Mouse (Mus musculus): ENCODE results near the gene Ddx4. TPM values are rescaled to one million over a fixed set of nuclear protein-coding genes. Genes with fewer than 3 reads are reported as not detected.

Gene Ddx4
- polyA plus RNA-seq, 1 experiment from 2014 or later: 0.14 TPM

GRCm38 (mm10) chr13:112645529-112646186 is 6.6 kb downstream of the Ddx4 start:
- Histone ChIP-seq H3K36me3 (ENCODE audit: control insufficient read depth, insufficient read depth) (no peaks in the 10 kb centered on the region), H3K4me2 (ENCODE audit: low read depth, low read length) (no peak overlapping the region), H3K27me3 (ENCODE audit: control insufficient read depth, insufficient read depth, low read depth, low read length) (no peaks in the 10 kb centered on the region), H3K27ac (ENCODE audit: low read length) (peak overlapping the region; percentile 6; the same call in 1 of the 2 replicates), H3K9ac (ENCODE audit: low read depth, low read length) (no peak overlapping the region), H3K4me1 (ENCODE audit: control insufficient read depth, low read depth, low read length) (peaks cover 11% of the 10 kb centered on the region), H3K9me3 (replicated peaks; ENCODE audit: control insufficient read depth, low read length) (no peaks in the 10 kb centered on the region), H3K4me3 (ENCODE audit: low read depth, low read length) (no peak overlapping the region)
- ATAC-seq (ENCODE audit: low read depth): peak; percentile 95
- WGBS (ENCODE audit: insufficient replicate concordance): 76% methylated on average over 1 of the region's 1 CpGs

GRCm38 (mm10) chr13:112644996-112645395 is 7.3 kb downstream of the Ddx4 start:
- no peaks in the 10 kb centered on the region for H3K9me3 ChIP-seq (replicated peaks; ENCODE audit: control insufficient read depth, low read length)
- peaks cover 11% of the 10 kb centered on the region for H3K4me1 ChIP-seq (ENCODE audit: control insufficient read depth, low read depth, low read length)
- no peak overlapping the region for H3K4me3 ChIP-seq (ENCODE audit: low read depth, low read length)
- no peak overlapping the region for H3K9ac ChIP-seq (ENCODE audit: low read depth, low read length)
- H3K4me2 ChIP-seq (ENCODE audit: low read depth, low read length): no peak overlapping the region
- ATAC-seq (ENCODE audit: low read depth): no peak
- WGBS (ENCODE audit: insufficient replicate concordance): 61% methylated on average over 3 of the region's 3 CpGs
- H3K27me3 ChIP-seq (ENCODE audit: control insufficient read depth, insufficient read depth, low read depth, low read length): no peaks in the 10 kb centered on the region
- no peaks in the 10 kb centered on the region for H3K36me3 ChIP-seq (ENCODE audit: control insufficient read depth, insufficient read depth)
- H3K27ac ChIP-seq (ENCODE audit: low read length): 0 out of 2 replicates have a peak overlapping the region, but pooled peaks have one; percentile 23

- Histone ChIP-seq H3K4me1 (ENCODE audit: control insufficient read depth, low read depth, low read length) (peaks cover 15% of the 10 kb centered on the region), H3K9ac (ENCODE audit: low read depth, low read length) (no peak overlapping the region), H3K27me3 (ENCODE audit: control insufficient read depth, insufficient read depth, low read depth, low read length) (no peaks in the 10 kb centered on the region), H3K4me2 (ENCODE audit: low read depth, low read length) (no peak overlapping the region), H3K36me3 (ENCODE audit: control insufficient read depth, insufficient read depth) (no peaks in the 10 kb centered on the region), H3K27ac (ENCODE audit: low read length) (no peak overlapping the region), H3K9me3 (replicated peaks; ENCODE audit: control insufficient read depth, low read length) (no peaks in the 10 kb centered on the region), H3K4me3 (ENCODE audit: low read depth, low read length) (no peak overlapping the region)
- 71% methylated on average over 3 of the region's 3 CpGs for WGBS (ENCODE audit: insufficient replicate concordance)
- ATAC-seq (ENCODE audit: low read depth): no peak
Observed at GRCm38 (mm10) chr13:112642897-112643296, 9.4 kb downstream of the Ddx4 start.

- Histone ChIP-seq H3K4me3 (ENCODE audit: low read depth, low read length) (no peak overlapping the region), H3K9ac (ENCODE audit: low read depth, low read length) (no peak overlapping the region), H3K36me3 (ENCODE audit: control insufficient read depth, insufficient read depth) (no peaks in the 10 kb centered on the region), H3K27me3 (ENCODE audit: control insufficient read depth, insufficient read depth, low read depth, low read length) (no peaks in the 10 kb centered on the region), H3K4me2 (ENCODE audit: low read depth, low read length) (no peak overlapping the region), H3K27ac (ENCODE audit: low read length) (no peak overlapping the region), H3K9me3 (replicated peaks; ENCODE audit: control insufficient read depth, low read length) (no peaks in the 10 kb centered on the region), H3K4me1 (ENCODE audit: control insufficient read depth, low read depth, low read length) (peaks cover 14% of the 10 kb centered on the region)
- peak; percentile 33; the same call in 1 of the 2 replicates for ATAC-seq (ENCODE audit: low read depth)
- WGBS (ENCODE audit: insufficient replicate concordance): 46% methylated on average over 4 of the region's 4 CpGs
Observed at GRCm38 (mm10) chr13:112639111-112639510, 13.2 kb downstream of the Ddx4 start.

- peaks cover 14% of the 10 kb centered on the region for H3K4me1 ChIP-seq (ENCODE audit: control insufficient read depth, low read depth, low read length)
- WGBS (ENCODE audit: insufficient replicate concordance): 29% methylated on average over 3 of the region's 3 CpGs
- H3K27me3 ChIP-seq (ENCODE audit: control insufficient read depth, insufficient read depth, low read depth, low read length): no peaks in the 10 kb centered on the region
- H3K27ac ChIP-seq (ENCODE audit: low read length): no peak overlapping the region
- ATAC-seq (ENCODE audit: low read depth): peak; percentile 60
- H3K4me2 ChIP-seq (ENCODE audit: low read depth, low read length): no peak overlapping the region
- no peak overlapping the region for H3K4me3 ChIP-seq (ENCODE audit: low read depth, low read length)
- H3K36me3 ChIP-seq (ENCODE audit: control insufficient read depth, insufficient read depth): no peaks in the 10 kb centered on the region
- no peak overlapping the region for H3K9ac ChIP-seq (ENCODE audit: low read depth, low read length)
- no peaks in the 10 kb centered on the region for H3K9me3 ChIP-seq (replicated peaks; ENCODE audit: control insufficient read depth, low read length)
Observed at GRCm38 (mm10) chr13:112636498-112636897, 15.8 kb downstream of the Ddx4 start.

GRCm38 (mm10) chr13:112635174-112635837 is 17.0 kb downstream of the Ddx4 start:
- Histone ChIP-seq H3K4me2 (ENCODE audit: low read depth, low read length) (peak overlapping the region; percentile 28), H3K36me3 (ENCODE audit: control insufficient read depth, insufficient read depth) (no peaks in the 10 kb centered on the region), H3K27ac (ENCODE audit: low read length) (no peak overlapping the region), H3K4me1 (ENCODE audit: control insufficient read depth, low read depth, low read length) (peaks cover 14% of the 10 kb centered on the region), H3K9me3 (replicated peaks; ENCODE audit: control insufficient read depth, low read length) (no peaks in the 10 kb centered on the region), H3K27me3 (ENCODE audit: control insufficient read depth, insufficient read depth, low read depth, low read length) (no peaks in the 10 kb centered on the region), H3K4me3 (ENCODE audit: low read depth, low read length) (no peak overlapping the region), H3K9ac (ENCODE audit: low read depth, low read length) (no peak overlapping the region)
- no peak; the same call in 1 of the 2 replicates for ATAC-seq (ENCODE audit: low read depth)
- WGBS (ENCODE audit: insufficient replicate concordance): 25% methylated on average over 7 of the region's 7 CpGs

GRCm38 (mm10) chr13:112625566-112625965 is 26.7 kb downstream of the Ddx4 start:
- H3K9me3 ChIP-seq (replicated peaks; ENCODE audit: control insufficient read depth, low read length): no peaks in the 10 kb centered on the region
- no peaks in the 10 kb centered on the region for H3K27me3 ChIP-seq (ENCODE audit: control insufficient read depth, insufficient read depth, low read depth, low read length)
- no peak for ATAC-seq (ENCODE audit: low read depth)

GRCm38 (mm10) chr13:112624622-112625021 is 27.7 kb downstream of the Ddx4 start:
- Histone ChIP-seq H3K4me3 (ENCODE audit: low read depth, low read length) (no peak overlapping the region), H3K9ac (ENCODE audit: low read depth, low read length) (no peak overlapping the region), H3K4me1 (ENCODE audit: control insufficient read depth, low read depth, low read length) (no peaks in the 10 kb centered on the region), H3K27me3 (ENCODE audit: control insufficient read depth, insufficient read depth, low read depth, low read length) (no peaks in the 10 kb centered on the region), H3K9me3 (replicated peaks; ENCODE audit: control insufficient read depth, low read length) (no peaks in the 10 kb centered on the region), H3K27ac (ENCODE audit: low read length) (no peak overlapping the region), H3K4me2 (ENCODE audit: low read depth, low read length) (no peak overlapping the region), H3K36me3 (ENCODE audit: control insufficient read depth, insufficient read depth) (no peaks in the 10 kb centered on the region)
- 31% methylated on average over 3 of the region's 3 CpGs for whole genome bisulfite sequencing (ENCODE audit: insufficient replicate concordance)
- ATAC-seq (ENCODE audit: low read depth): no peak

More at GRCm38 (mm10) chr13:112625566-112625965, 26.7 kb downstream of the Ddx4 start:
- Histone ChIP-seq H3K4me1 (ENCODE audit: control insufficient read depth, low read depth, low read length) (no peaks in the 10 kb centered on the region), H3K4me3 (ENCODE audit: low read depth, low read length) (no peak overlapping the region), H3K4me2 (ENCODE audit: low read depth, low read length) (no peak overlapping the region), H3K9ac (ENCODE audit: low read depth, low read length) (no peak overlapping the region), H3K36me3 (ENCODE audit: control insufficient read depth, insufficient read depth) (no peaks in the 10 kb centered on the region), H3K27ac (ENCODE audit: low read length) (no peak overlapping the region)

- no peak overlapping the region for H3K9ac ChIP-seq (ENCODE audit: low read depth, low read length)
- H3K27me3 ChIP-seq (ENCODE audit: control insufficient read depth, insufficient read depth, low read depth, low read length): no peaks in the 10 kb centered on the region
- H3K4me1 ChIP-seq (ENCODE audit: control insufficient read depth, low read depth, low read length): no peaks in the 10 kb centered on the region
- no peaks in the 10 kb centered on the region for H3K9me3 ChIP-seq (replicated peaks; ENCODE audit: control insufficient read depth, low read length)
- ATAC-seq (ENCODE audit: low read depth): no peak
- no peak overlapping the region for H3K27ac ChIP-seq (ENCODE audit: low read length)
- H3K4me2 ChIP-seq (ENCODE audit: low read depth, low read length): no peak overlapping the region
- whole genome bisulfite sequencing (ENCODE audit: insufficient replicate concordance): 67% methylated on average over 7 of the region's 7 CpGs
- H3K4me3 ChIP-seq (ENCODE audit: low read depth, low read length): no peak overlapping the region
- H3K36me3 ChIP-seq (ENCODE audit: control insufficient read depth, insufficient read depth): no peaks in the 10 kb centered on the region
Observed at GRCm38 (mm10) chr13:112623656-112624055, 28.6 kb downstream of the Ddx4 start.

Data from liver, embryonic 16.5 days (tissue).